Mouse (Mus musculus) intestine, postnatal 0 days (tissue): ENCODE results near the gene Tex46. TPM values are rescaled to one million over a fixed set of nuclear protein-coding genes. Genes with fewer than 3 reads are reported as not detected.

Experiments
- ATAC-seq: fragments of 200-750 bp; cut with Nextera tagmentation; 2 replicates; pipeline ENCODE4 v1.8.0; 2017; ENCODE audit warnings: mild to moderate bottlenecking, moderate TSS enrichment, moderate library complexity
- H3K27ac ChIP-seq: fragments of 300-500 bp; sonication (generic); 2 replicates; pipeline ENCODE4 v1.5.1; 2014; ENCODE audit warnings: mild to moderate bottlenecking, low read depth, low read length, moderate library complexity
- H3K27me3 ChIP-seq: fragments of 300-500 bp; sonication (generic); replicated peaks from 2 replicates; pipeline ENCODE4 v1.6.1; 2014; ENCODE audit warnings: low read length, mixed read lengths; ENCODE audit not compliant: control insufficient read depth, insufficient read depth
- H3K36me3 ChIP-seq: fragments of 300-500 bp; sonication (generic); 2 replicates; pipeline ENCODE4 v1.6.1; 2014; ENCODE audit warnings: mild to moderate bottlenecking, moderate library complexity; ENCODE audit not compliant: control insufficient read depth, insufficient read depth
- H3K4me1 ChIP-seq: fragments of 300-500 bp; sonication (generic); replicated peaks from 2 replicates; pipeline ENCODE4 v1.6.1; 2014; ENCODE audit warnings: antibody characterized with exemption, low read length, mixed read lengths; ENCODE audit not compliant: control insufficient read depth, insufficient read depth
- H3K4me2 ChIP-seq: fragments of 300-500 bp; sonication (generic); replicated peaks from 2 replicates; pipeline ENCODE4 v1.6.1; 2014; ENCODE audit warnings: low read depth, mild to moderate bottlenecking, moderate library complexity
- H3K4me3 ChIP-seq: fragments of 300-500 bp; sonication (generic); 2 replicates; pipeline ENCODE4 v1.5.1; 2014; ENCODE audit warnings: low read depth, low read length
- H3K9ac ChIP-seq: fragments of 300-500 bp; sonication (generic); 2 replicates; pipeline ENCODE4 v1.6.1; 2014; ENCODE audit warnings: mild to moderate bottlenecking, low read depth, low read length
- H3K9me3 ChIP-seq: fragments of 300-500 bp; sonication (generic); 2 replicates; pipeline ENCODE4 v1.6.1; 2016; ENCODE audit warnings: mixed run types; ENCODE audit not compliant: control insufficient read depth
- CTCF ChIP-seq: sonication (generic); IDR thresholded peaks from 2 replicates; pipeline ENCODE4 v1.5.1; 2016; ENCODE audit warnings: low read depth, mild to moderate bottlenecking, control low read depth, antibody characterized with exemption, moderate library complexity
- WGBS: fragments of 180-500 bp; shearing (Covaris S2); extraction: QIAGEN DNeasy Blood & Tissue Kit; methylation state at CpG from one replicate; pipeline ENCODE4 v1.1.7; 2014; 5-methylcytosine and 5-hydroxymethylcytosine counted together
- polyA plus RNA-seq: library from polyadenylated mRNA; unstranded; fragments of >200 nt; fragmentation: Nextera tagmentation; extraction: Ambion mirVana; gene quantifications from 2 replicates; pipeline ENCODE4 v1.2.1, GENCODE M21; 2015

Gene Tex46
- polyA plus RNA-seq, 1 experiment from 2014 or later: not detected

DNA sequence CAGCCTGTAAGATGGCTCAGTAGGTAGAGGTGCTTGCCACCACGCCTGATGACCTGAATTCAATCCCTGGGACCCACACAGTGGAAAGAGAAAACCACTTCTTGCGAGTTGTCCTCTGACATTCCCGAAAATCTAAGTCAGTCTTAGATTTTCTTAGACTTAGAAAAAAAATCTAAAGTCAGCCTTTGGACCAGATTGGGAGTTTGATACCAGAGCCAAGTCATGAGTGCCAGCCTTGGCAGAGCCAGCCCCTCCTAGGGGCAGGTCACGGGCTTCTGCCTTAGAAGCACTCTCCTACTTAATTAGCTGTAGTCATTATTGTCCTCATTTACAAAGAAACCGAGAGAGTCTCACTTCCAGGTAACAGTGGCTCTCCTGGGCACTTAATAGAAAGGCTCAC lies 11.7 kb downstream of the Tex46 start:
- Histone ChIP-seq H3K9me3 (no peaks in the 10 kb centered on the region), H3K9ac (no peak overlapping the region), H3K4me2 (no peak overlapping the region), H3K4me3 (no peak overlapping the region), H3K27me3 (no peaks in the 10 kb centered on the region), H3K36me3 (no peaks in the 10 kb centered on the region), H3K27ac (no peak overlapping the region), H3K4me1 (no peaks in the 10 kb centered on the region)
- ATAC-seq: no peak
- 58% methylated on average over 5 of the region's 5 CpGs for whole genome bisulfite sequencing
- TF ChIP-seq CTCF: no peak

- no peak within 1 kb of the TSS for H3K27ac ChIP-seq
- H3K4me1 ChIP-seq: no peaks in the 10 kb centered on the region
- H3K9me3 ChIP-seq: no peaks in the 10 kb centered on the region
- 58% methylated on average over 6 of the region's 6 CpGs for WGBS
- ATAC-seq: no peak
- H3K4me2 ChIP-seq: no peak within 1 kb of the TSS
- TF ChIP-seq CTCF: no peak
- H3K9ac ChIP-seq: no peak within 1 kb of the TSS
- no peak within 1 kb of the TSS for H3K4me3 ChIP-seq
- no peaks in the 10 kb centered on the region for H3K36me3 ChIP-seq
- no peaks in the 10 kb centered on the region for H3K27me3 ChIP-seq
Measured at GRCm38 (mm10) chr4:136622388-136622787, 12.2 kb downstream of the Tex46 start, which contains the start of gene Lactbl1. TSS of gene Lactbl1 (plus strand) at chr4:136622621.

DNA sequence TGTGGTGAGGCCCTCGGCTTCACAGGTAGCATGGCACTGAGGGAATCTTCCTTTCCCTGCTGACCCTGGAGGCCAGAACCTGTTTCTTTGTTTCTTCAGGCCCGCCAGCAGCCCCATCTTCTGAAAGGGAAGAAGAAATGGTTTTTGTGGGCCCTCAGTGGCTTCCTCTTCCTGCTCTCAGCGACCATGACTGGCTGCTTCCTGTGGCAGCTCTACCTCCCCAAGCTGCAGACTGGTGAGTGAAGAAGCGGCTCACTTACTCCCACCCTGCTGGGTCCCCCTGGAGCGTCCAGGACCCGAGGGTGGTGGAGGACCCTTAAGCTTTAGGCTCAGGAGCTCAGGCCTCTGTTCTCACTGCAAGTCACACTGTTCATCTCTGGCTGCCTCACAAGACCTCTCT lies 16.4 kb downstream of the Tex46 start:
- Histone ChIP-seq H3K27me3 (no peaks in the 10 kb centered on the region), H3K27ac (no peak overlapping the region), H3K4me3 (no peak overlapping the region), H3K36me3 (no peaks in the 10 kb centered on the region), H3K4me1 (no peaks in the 10 kb centered on the region), H3K4me2 (no peak overlapping the region), H3K9me3 (no peaks in the 10 kb centered on the region), H3K9ac (no peak overlapping the region)
- TF ChIP-seq CTCF: no peak
- ATAC-seq: no peak
- 71% methylated on average over 6 of the region's 6 CpGs for WGBS

- no peak overlapping the region for H3K27ac ChIP-seq
- TF ChIP-seq CTCF: no peak
- H3K4me1 ChIP-seq: no peaks in the 10 kb centered on the region
- WGBS: 81% methylated on average over 11 of the region's 11 CpGs
- no peak overlapping the region for H3K9ac ChIP-seq
- H3K27me3 ChIP-seq: peaks cover 6% of the 10 kb centered on the region; the same call in 1 of the 2 replicates
- no peak overlapping the region for H3K4me2 ChIP-seq
- H3K4me3 ChIP-seq: no peak overlapping the region
- H3K36me3 ChIP-seq: no peaks in the 10 kb centered on the region
- H3K9me3 ChIP-seq: no peaks in the 10 kb centered on the region
- ATAC-seq: no peak
Measured at GRCm38 (mm10) chr4:136631237-136631994, 21.2 kb downstream of the Tex46 start.

GRCm38 (mm10) chr4:136635995-136636394 lies 25.8 kb downstream of the Tex46 start:
- Histone ChIP-seq H3K27ac (no peak overlapping the region), H3K36me3 (no peaks in the 10 kb centered on the region), H3K9me3 (no peaks in the 10 kb centered on the region), H3K9ac (no peak overlapping the region), H3K4me3 (no peak overlapping the region), H3K4me1 (0 out of 2 replicates have a peak, but pooled peaks cover 2% of the 10 kb centered on the region), H3K4me2 (no peak overlapping the region), H3K27me3 (peaks cover 29% of the 10 kb centered on the region)
- TF ChIP-seq CTCF: peak; percentile 44
- no peak for ATAC-seq

DNA sequence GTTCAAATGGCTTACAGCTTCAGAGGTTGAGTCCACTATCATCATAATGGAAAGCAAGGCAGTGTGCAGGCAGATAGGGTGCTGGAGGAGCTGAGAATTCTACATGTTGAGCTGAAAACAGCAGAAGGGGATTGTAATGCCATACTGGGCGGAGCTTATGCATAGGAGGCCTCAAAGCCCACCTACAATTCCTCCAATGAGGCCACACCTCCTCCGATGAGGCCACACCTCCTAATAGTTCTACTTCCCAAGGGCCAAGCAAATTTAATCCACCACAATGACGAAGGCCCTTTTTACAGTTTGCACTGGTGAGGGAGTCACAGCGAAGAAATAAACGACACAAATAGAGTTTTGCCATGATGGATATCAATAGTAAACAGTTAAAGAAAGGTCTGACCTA lies 26.3 kb downstream of the Tex46 start:
- Histone ChIP-seq H3K9ac (no peak overlapping the region), H3K4me3 (no peak overlapping the region), H3K4me1 (0 out of 2 replicates have a peak, but pooled peaks cover 2% of the 10 kb centered on the region), H3K27me3 (peaks cover 29% of the 10 kb centered on the region), H3K27ac (no peak overlapping the region), H3K36me3 (no peaks in the 10 kb centered on the region), H3K9me3 (no peaks in the 10 kb centered on the region), H3K4me2 (no peak overlapping the region)
- no peak for ATAC-seq
- WGBS: 67% methylated on average over 5 of the region's 5 CpGs
- TF ChIP-seq CTCF: no peak
